Mouse (Mus musculus) G1E (cell line): Measurements from ENCODE around the gene Pdia2. TPM values are rescaled to one million over a fixed set of nuclear protein-coding genes. Genes with fewer than 3 reads are reported as not detected.
"Not testable (repeated sequence)": the region's sequence is repeated elsewhere in the genome, so short reads cannot be mapped to it uniquely, and the experiment has no call there.

Experiments
- ATAC-seq: 2 replicates; pipeline ENCODE4 v1.8.0; 2016; ENCODE audit warnings: mild to moderate bottlenecking; ENCODE audit not compliant: insufficient number of reproducible peaks, poor library complexity, low FRiP score, severe bottlenecking; ENCODE audit errors: extremely low read depth
- DNase-seq: peaks from one replicate; pipeline ENCODE4 v3.0.0; 2012; ENCODE audit warnings: low spot score
- H3K27me3 ChIP-seq: 2 replicates; pipeline ENCODE4 v1.6.1; 2012; ENCODE audit warnings: mild to moderate bottlenecking, low read length, inconsistent platforms; ENCODE audit not compliant: insufficient read depth
- H3K36me3 ChIP-seq: replicated peaks from 2 replicates; pipeline ENCODE3; 2012; ENCODE audit warnings: mild to moderate bottlenecking, inconsistent platforms
- H3K4me1 ChIP-seq: 2 replicates; pipeline ENCODE4 v1.6.1; 2012; ENCODE audit warnings: low read depth, low read length, inconsistent platforms, mixed read lengths; ENCODE audit not compliant: insufficient read depth
- H3K4me3 ChIP-seq: 2 replicates; pipeline ENCODE4 v1.5.1; 2012; ENCODE audit warnings: low read depth, mild to moderate bottlenecking, inconsistent platforms, low read length, moderate library complexity, mixed read lengths
- H3K9me3 ChIP-seq: replicated peaks from 2 replicates; pipeline ENCODE4 v1.6.1; 2012; ENCODE audit warnings: inconsistent platforms
- CTCF ChIP-seq: IDR thresholded peaks from 2 replicates; pipeline ENCODE4 v1.5.1; 2012; ENCODE audit warnings: low read depth, low read length, inconsistent platforms, mixed read lengths
- GATA1 ChIP-seq: IDR thresholded peaks from 2 replicates; pipeline ENCODE4 v1.6.1; 2012; ENCODE audit warnings: borderline replicate concordance, low read length, inconsistent platforms, mixed read lengths
- GATA2 ChIP-seq: IDR thresholded peaks from 2 replicates; pipeline ENCODE4 v1.6.1; 2012; ENCODE audit warnings: low read depth, low read length, inconsistent platforms, borderline replicate concordance
- POLR2AphosphoS5 ChIP-seq: IDR thresholded peaks from 2 replicates; pipeline ENCODE4 v1.6.1; 2012; ENCODE audit warnings: low read depth, low read length, inconsistent platforms; ENCODE audit not compliant: insufficient replicate concordance
- TAL1 ChIP-seq: conservative IDR thresholded peaks from 2 replicates; pipeline ENCODE4 v1.6.1; 2012; ENCODE audit warnings: low read depth, low read length, inconsistent platforms, mixed read lengths
- polyA plus RNA-seq: library from polyadenylated mRNA; stranded (reverse); fragments of >175 nt; gene quantifications from 2 replicates; pipeline ENCODE4 v1.2.3, GENCODE M21; 2012
- total RNA-seq, 2 experiments: library from RNA; stranded (forward) in 1 of 2; stranded (reverse) in 1 of 2; fragments of 200-1000 nt in 1 of 2; fragments of >200 nt in 1 of 2; fragmentation: Nextera tagmentation in 1 of 2; gene quantifications; 2 replicates each; pipeline ENCODE4 v1.2.3; 2014 to 2017

Gene Pdia2
- total and polyA plus RNA-seq, 3 experiments, result 0.11 to 2.0 (median 0.65) TPM

DNA sequence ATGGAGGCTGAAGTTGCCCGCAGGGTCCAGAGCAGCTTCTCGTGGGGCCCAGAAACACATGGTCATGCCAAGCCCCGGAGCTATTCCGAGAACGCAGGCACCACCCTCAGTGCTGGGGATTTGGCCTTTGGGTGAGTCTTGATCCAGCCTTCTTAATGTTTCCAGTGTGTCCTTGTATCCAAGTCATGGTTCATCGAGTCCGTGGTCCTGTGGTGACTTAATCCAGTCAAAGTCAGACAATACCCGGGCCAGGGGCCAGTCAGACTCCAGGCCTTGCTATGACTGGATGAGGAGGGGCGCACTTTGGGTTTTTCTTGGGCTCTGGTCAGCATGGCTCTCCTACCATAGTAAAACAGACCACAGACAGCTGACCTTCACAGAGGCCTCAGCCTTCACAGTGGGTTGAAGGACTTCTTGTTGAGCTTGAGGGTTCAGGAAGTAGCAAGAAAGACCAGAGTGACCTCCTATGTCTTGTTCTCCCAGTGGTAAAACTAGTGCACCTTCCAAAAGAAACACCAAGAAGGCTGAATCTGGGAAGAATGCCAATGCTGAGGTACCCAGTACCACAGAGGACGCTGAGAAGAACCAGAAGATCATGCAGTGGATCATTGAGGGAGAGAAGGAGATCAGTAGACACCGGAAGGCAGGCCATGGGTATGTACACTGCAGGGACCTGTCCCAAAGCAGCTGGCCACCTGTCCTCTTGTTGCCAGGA lies 10.6 kb downstream of the Pdia2 start:
- Histone ChIP-seq H3K4me1 (no peaks in the 10 kb centered on the region), H3K36me3 (peaks cover 96% of the 10 kb centered on the region), H3K9me3 (no peaks in the 10 kb centered on the region), H3K27me3 (no peaks in the 10 kb centered on the region), H3K4me3 (no peak overlapping the region; the same call in 1 of the 2 replicates)
- TF ChIP-seq CTCF (no peak), POLR2AphosphoS5 (no peak), TAL1 (no peak), GATA1 (no peak)
- ATAC-seq (no peak), DNase-seq (no peak)

DNA sequence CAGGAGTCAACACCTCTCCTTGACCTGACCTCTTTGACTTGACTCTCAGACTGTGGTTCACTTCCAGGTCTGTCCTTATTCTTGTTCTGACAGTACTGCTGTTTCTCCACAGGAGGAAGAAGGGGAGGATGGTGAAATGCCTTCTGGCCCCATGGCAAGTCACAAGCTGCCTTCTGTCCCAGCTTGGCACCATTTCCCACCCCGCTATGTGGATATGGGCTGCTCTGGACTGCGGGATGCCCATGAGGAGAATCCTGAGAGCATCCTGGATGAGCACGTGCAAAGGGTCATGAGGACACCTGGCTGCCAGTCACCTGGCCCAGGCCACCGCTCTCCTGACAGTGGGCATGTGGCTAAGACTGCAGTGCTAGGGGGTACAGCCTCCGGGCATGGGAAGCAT lies 11.3 kb downstream of the Pdia2 start:
- no peaks in the 10 kb centered on the region for H3K27me3 ChIP-seq
- H3K4me1 ChIP-seq, result no peaks in the 10 kb centered on the region
- ATAC-seq (no peak), DNase-seq (no peak)
- H3K9me3 ChIP-seq, result no peaks in the 10 kb centered on the region
- no peak overlapping the region; the same call in 1 of the 2 replicates for H3K4me3 ChIP-seq
- TF ChIP-seq TAL1, result no peak
- TF ChIP-seq GATA1, result no peak
- TF ChIP-seq CTCF, result no peak
- TF ChIP-seq GATA2, result no peak
- no peak for TF ChIP-seq POLR2AphosphoS5
- peaks cover 96% of the 10 kb centered on the region for H3K36me3 ChIP-seq

GRCm38 (mm10) chr17:26181179-26181578 lies 17.7 kb downstream of the Pdia2 start:
- DNase-seq (no peak), ATAC-seq (no peak)
- peaks cover 78% of the 10 kb centered on the region for H3K36me3 ChIP-seq
- no peak for TF ChIP-seq GATA1
- no peak for TF ChIP-seq POLR2AphosphoS5
- no peak for TF ChIP-seq CTCF
- no peak for TF ChIP-seq GATA2
- no peak for TF ChIP-seq TAL1
- H3K4me1 ChIP-seq, result no peaks in the 10 kb centered on the region
- no peaks in the 10 kb centered on the region for H3K9me3 ChIP-seq
- H3K4me3 ChIP-seq, result no peak overlapping the region
- no peaks in the 10 kb centered on the region for H3K27me3 ChIP-seq

DNA sequence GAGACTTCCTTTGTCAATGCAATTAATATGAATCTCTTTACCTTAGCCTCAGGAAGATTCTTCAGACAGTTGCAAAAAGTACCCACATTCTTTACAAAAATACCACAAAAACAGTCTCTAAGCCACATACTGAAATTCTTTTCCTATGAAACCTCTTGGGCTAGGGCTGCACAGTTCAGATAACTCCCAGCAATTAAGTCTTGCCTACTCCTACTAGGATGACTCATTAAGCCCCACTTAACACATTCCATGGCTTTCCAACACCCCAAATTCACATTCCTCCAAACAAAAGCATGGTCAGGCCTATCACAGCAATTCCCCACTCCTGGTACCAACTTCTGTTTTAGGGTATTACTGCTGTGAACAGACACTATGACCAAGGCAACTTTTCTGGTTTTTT lies 20.3 kb downstream of the Pdia2 start:
- no peak for DNase-seq
- Histone ChIP-seq H3K36me3 (peaks cover 78% of the 10 kb centered on the region), H3K9me3 (no peaks in the 10 kb centered on the region), H3K27me3 (no peaks in the 10 kb centered on the region), H3K4me1 (no peaks in the 10 kb centered on the region), H3K4me3 (no peak overlapping the region)
- no peak for TF ChIP-seq TAL1
- TF ChIP-seq POLR2AphosphoS5, result no peak
- no peak for TF ChIP-seq GATA1
- TF ChIP-seq GATA2, result no peak
- no peak for TF ChIP-seq CTCF
- ATAC-seq, result no peak

- H3K4me1 ChIP-seq, H3K4me3 ChIP-seq, DNase-seq, ATAC-seq, H3K27me3 ChIP-seq, H3K9me3 ChIP-seq: not testable (repeated sequence)
- H3K36me3 ChIP-seq, result peaks cover 64% of the 10 kb centered on the region
These were observed 23.6 kb downstream of the Pdia2 start for GRCm38 (mm10) chr17:26175248-26175647.

- ATAC-seq (no peak), DNase-seq (no peak)
- peaks cover 16% of the 10 kb centered on the region for H3K4me1 ChIP-seq
- H3K9me3 ChIP-seq, result no peaks in the 10 kb centered on the region
- TF ChIP-seq GATA2 (no peak), TAL1 (no peak), POLR2AphosphoS5 (no peak), GATA1 (no peak), CTCF (no peak)
- no peak overlapping the region for H3K4me3 ChIP-seq
- H3K36me3 ChIP-seq, result peaks cover 61% of the 10 kb centered on the region
- H3K27me3 ChIP-seq, result no peaks in the 10 kb centered on the region
These were observed 30.8 kb downstream of the Pdia2 start for GRCm38 (mm10) chr17:26168039-26168438.

GRCm38 (mm10) chr17:26162736-26163135 lies 36.2 kb downstream of the Pdia2 start:
- peaks cover 51% of the 10 kb centered on the region for H3K36me3 ChIP-seq
- no peak overlapping the region for H3K4me3 ChIP-seq
- DNase-seq (no peak), ATAC-seq (no peak)
- no peaks in the 10 kb centered on the region for H3K9me3 ChIP-seq
- H3K27me3 ChIP-seq, result no peaks in the 10 kb centered on the region
- no peak for TF ChIP-seq GATA1
- no peak for TF ChIP-seq GATA2
- TF ChIP-seq POLR2AphosphoS5, result no peak
- no peak for TF ChIP-seq TAL1
- no peak for TF ChIP-seq CTCF
- peaks cover 2% of the 10 kb centered on the region; the same call in 1 of the 2 replicates for H3K4me1 ChIP-seq
